In the genomic region with DNA sequence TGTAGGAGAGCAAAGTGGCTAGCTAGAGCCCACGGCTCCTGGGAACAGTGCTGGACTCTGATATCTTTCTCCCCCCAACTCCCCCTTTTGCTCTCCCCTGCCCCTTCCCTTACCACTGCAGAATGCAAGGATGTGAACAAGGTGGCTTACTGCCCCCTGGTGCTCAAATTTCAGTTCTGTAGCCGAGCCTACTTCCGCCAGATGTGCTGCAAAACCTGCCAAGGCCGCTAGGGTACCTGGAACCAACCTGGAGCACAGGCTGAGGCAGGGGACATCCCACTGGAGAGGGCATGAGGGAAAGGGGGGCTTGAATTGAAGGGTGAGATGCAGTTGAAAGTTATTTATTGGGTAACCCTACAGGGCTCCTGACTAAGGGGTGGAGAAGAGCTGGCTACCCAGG, we compare ENCODE assay signal across 9 mouse cellular contexts. TPM values are rescaled to one million over a fixed set of nuclear protein-coding genes. Genes with fewer than 3 reads are reported as not detected.
A peak's percentile ranks its signal among the peaks of the same experiment; 100 is the strongest.
DNase-seq lines count a peak whose midpoint lies in the region; ATAC-seq and TF ChIP-seq lines count a peak whose summit lies in the region.
"Had no signal": no experiment of that assay in that cellular context is flagged by ENCODE, and none has a peak within 500 bp of the region (broad histone marks: within the 10 kb centered on the region; RNA-seq: fewer than 3 reads in every experiment).

No protein-coding gene starts in this region.

- in situ Hi-C loops in CH12.LX (cut with MboI; ENCODE audit: low pct_ligation_motif_present, low pct_unique_long_range_greater_than_20kb, low sequenced_read_pairs) = no loop called here

- peaks cover 52% of the 10 kb centered on the region for H3K36me3 ChIP-seq in heart, embryonic 12.5 days
- H3K36me3 ChIP-seq in CH12.LX (replicated peaks in 1 of 2; ENCODE audit: control insufficient read depth in 1 of 2, insufficient read depth in 1 of 2, low read length in 1 of 2) = peaks cover 10 to 38% of the 10 kb centered on the region in 2 experiments
- 0 out of 2 replicates have a peak, but pooled peaks cover 6% of the 10 kb centered on the region for H3K36me3 ChIP-seq in hindbrain, postnatal 0 days (ENCODE audit: insufficient read depth, low read length)

- peak; percentile 72 for TF ChIP-seq RAD21 in CH12.LX (IDR thresholded peaks at IDR 0.05; ENCODE audit: low read depth, low read length)

- H3K79me2 ChIP-seq in CH12.LX (replicated peaks; ENCODE audit: control insufficient read depth, extremely low read depth, insufficient read depth, poor library complexity, severe bottlenecking) = no peaks in the 10 kb centered on the region

- peak; percentile 61 for DNase-seq in heart, postnatal 4 days
- DNase-seq in CH12.LX (ENCODE audit: extremely low read depth) (peak; percentile 81), adipocyte (ENCODE audit: low spot score) (peak; percentile 29)
- peak; percentile 61 for DNase-seq in hindbrain, postnatal 0 days (ENCODE audit: low spot score)
- DNase-seq in lung, postnatal 25 days (ENCODE audit: low spot score) = peak; percentile 24
- peak; percentile 19 to 58 for DNase-seq in thymus, postnatal 10 days (ENCODE audit: low spot score in 2 of 2)
- no peak for DNase-seq in right cerebral cortex, adult 2 months (ENCODE audit: low spot score in 2 of 2)

- TF ChIP-seq POLR2A in CH12.LX (IDR thresholded peaks at IDR 0.05; ENCODE audit: low read depth, low read length) = no peak

- no peaks in the 10 kb centered on the region for H3K4me1 ChIP-seq in heart, embryonic 12.5 days (replicated peaks)
- H3K4me1 ChIP-seq in CH12.LX (ENCODE audit: control insufficient read depth in 1 of 2, insufficient read depth in 2 of 2) = peaks cover 27 to 74% of the 10 kb centered on the region in 2 experiments
- H3K4me1 ChIP-seq in hindbrain, postnatal 0 days (ENCODE audit: insufficient read depth, low read length) = no peaks in the 10 kb centered on the region
- H3K4me1 ChIP-seq: liver, embryonic 15.5 days had no signal

- peak; percentile 52 to 99 for TF ChIP-seq CTCF in CH12.LX (conservative IDR thresholded peaks at IDR 0.05 in 1 of 2, IDR thresholded peaks at IDR 0.05 in 1 of 2; ENCODE audit: low read depth in 2 of 2, low read length in 2 of 2)
- TF ChIP-seq CTCF in hindbrain, postnatal 0 days (IDR thresholded peaks at IDR 0.05; ENCODE audit: low read depth) = peak; percentile 73

- dilution Hi-C loops in CH12.LX (cut with MboI; ENCODE audit: extremely low pct_ligation_motif_present, extremely low pct_unique_long_range_greater_than_20kb, low sequenced_read_pairs) = no loop called here

- no peak overlapping the region for H3K4me2 ChIP-seq in heart, embryonic 12.5 days
- H3K4me2 ChIP-seq in CH12.LX (ENCODE audit: insufficient read depth, low read depth, poor library complexity, severe bottlenecking) = no peak overlapping the region
- H3K4me2 ChIP-seq in hindbrain, postnatal 0 days (ENCODE audit: low read depth, low read length) = no peak overlapping the region
- H3K4me2 ChIP-seq: liver, embryonic 15.5 days had no signal

- 44% methylated on average over 4 of the region's 4 CpGs for WGBS in heart, embryonic 12.5 days
- WGBS in hindbrain, postnatal 0 days = 49% methylated on average over 4 of the region's 4 CpGs

- H3K4me3 ChIP-seq in heart, embryonic 12.5 days = no peak overlapping the region
- H3K4me3 ChIP-seq in CH12.LX (replicated peaks in 1 of 3; ENCODE audit: low read depth in 2 of 3, low read length in 2 of 3, poor library complexity in 1 of 3) = no peak overlapping the region
- no peak overlapping the region for H3K4me3 ChIP-seq in hindbrain, postnatal 0 days (ENCODE audit: low read length)
- H3K4me3 ChIP-seq: liver, embryonic 15.5 days had no signal

- H3K9me3 ChIP-seq in heart, embryonic 12.5 days (replicated peaks) = no peaks in the 10 kb centered on the region
- H3K9me3 ChIP-seq in CH12.LX (replicated peaks; ENCODE audit: low read length) = peaks cover 4% of the 10 kb centered on the region
- no peaks in the 10 kb centered on the region for H3K9me3 ChIP-seq in hindbrain, postnatal 0 days (ENCODE audit: low read length)
- H3K9me3 ChIP-seq: liver, embryonic 15.5 days had no signal

- no peak for TF ChIP-seq EP300 in CH12.LX (IDR thresholded peaks at IDR 0.05; ENCODE audit: low read length)

- no peak for ATAC-seq in heart, embryonic 12.5 days (ENCODE audit: insufficient number of reproducible peaks, low FRiP score)
- ATAC-seq in hindbrain, postnatal 0 days = peak; percentile 56; the same call in 1 of the 2 replicates

- no peak overlapping the region for H3K9ac ChIP-seq in heart, embryonic 12.5 days
- H3K9ac ChIP-seq in CH12.LX (ENCODE audit: insufficient read depth, low read depth) = no peak overlapping the region
- H3K9ac ChIP-seq in hindbrain, postnatal 0 days (replicated peaks; ENCODE audit: low read length) = no peak overlapping the region
- H3K9ac ChIP-seq: liver, embryonic 15.5 days had no signal

- no peak overlapping the region for H3K27ac ChIP-seq in heart, embryonic 12.5 days (ENCODE audit: poor library complexity, severe bottlenecking)
- H3K27ac ChIP-seq in CH12.LX (ENCODE audit: insufficient read depth, low read depth) = no peak overlapping the region
- no peak overlapping the region for H3K27ac ChIP-seq in hindbrain, postnatal 0 days
- H3K27ac ChIP-seq: liver, embryonic 15.5 days had no signal

- H3K27me3 ChIP-seq in heart, embryonic 12.5 days (replicated peaks) = no peaks in the 10 kb centered on the region
- no peaks in the 10 kb centered on the region for H3K27me3 ChIP-seq in CH12.LX (replicated peaks)
- no peaks in the 10 kb centered on the region for H3K27me3 ChIP-seq in hindbrain, postnatal 0 days (ENCODE audit: insufficient read depth, low read length)
- H3K27me3 ChIP-seq: liver, embryonic 15.5 days had no signal

TF ChIP-seq in CH12.LX, 34 proteins besides CTCF, POLR2A, EP300 and RAD21 (continues in another document):
- TF ChIP-seq SIN3A (IDR thresholded peaks at IDR 0.05; ENCODE audit: low read length) = 0 out of 2 replicates have a peak, but pooled peaks have one; percentile 54
- peak; percentile 38; the same call in 1 of the 2 replicates for TF ChIP-seq TCF12 (IDR thresholded peaks at IDR 0.05; ENCODE audit: low read depth, low read length)
- no peak for TF ChIP-seq JUN (IDR thresholded peaks at IDR 0.05; ENCODE audit: insufficient read depth, low read depth, low read length)
- TF ChIP-seq CHD2 (IDR thresholded peaks at IDR 0.05; ENCODE audit: low read length) = no peak
- TF ChIP-seq UBTF (IDR thresholded peaks at IDR 0.05; ENCODE audit: low read depth, low read length) = no peak
- no peak for TF ChIP-seq POLR2AphosphoS2 (IDR thresholded peaks at IDR 0.05; ENCODE audit: low read depth, low read length)
- no peak for TF ChIP-seq IRF4 (IDR thresholded peaks at IDR 0.05; ENCODE audit: low read depth, low read length)
- TF ChIP-seq BHLHE40 (IDR thresholded peaks at IDR 0.05; ENCODE audit: low read depth, low read length) = peak; percentile 30; the same call in 1 of the 2 replicates
- TF ChIP-seq JUND (conservative IDR thresholded peaks at IDR 0.05; ENCODE audit: low read depth, low read length) = 0 out of 2 replicates have a peak, but pooled peaks have one; percentile 23
- no peak for TF ChIP-seq PAX5 (IDR thresholded peaks at IDR 0.05; ENCODE audit: low read length)
- TF ChIP-seq ELF1 (IDR thresholded peaks at IDR 0.05; ENCODE audit: low read depth, low read length) = peak; percentile 70
- TF ChIP-seq ZKSCAN1 (IDR thresholded peaks at IDR 0.05; ENCODE audit: borderline replicate concordance, low read depth, low read length) = no peak
- TF ChIP-seq GABPA (IDR thresholded peaks at IDR 0.05; ENCODE audit: insufficient replicate concordance, low read depth, low read length) = no peak
- 0 out of 2 replicates have a peak, but pooled peaks have one; percentile 26 for TF ChIP-seq MAZ (IDR thresholded peaks at IDR 0.05; ENCODE audit: low read depth, low read length)
- TF ChIP-seq MAFK (IDR thresholded peaks at IDR 0.05; ENCODE audit: insufficient replicate concordance, low read length) = 0 out of 2 replicates have a peak, but pooled peaks have one; percentile 31
- TF ChIP-seq ZMIZ1 (IDR thresholded peaks at IDR 0.05; ENCODE audit: low read depth, low read length) = no peak
- TF ChIP-seq MXI1 (IDR thresholded peaks at IDR 0.05; ENCODE audit: low read depth, low read length) = no peak
- no peak for TF ChIP-seq USF1 (IDR thresholded peaks at IDR 0.05; ENCODE audit: low read depth, low read length)
- no peak for TF ChIP-seq KAT2A (IDR thresholded peaks at IDR 0.05; ENCODE audit: insufficient replicate concordance, low read length)
- no peak for TF ChIP-seq USF2 (conservative IDR thresholded peaks at IDR 0.05; ENCODE audit: low read depth, low read length)
- TF ChIP-seq ZNF384 (IDR thresholded peaks at IDR 0.05; ENCODE audit: low read depth, low read length) = no peak
- TF ChIP-seq TBP (conservative IDR thresholded peaks at IDR 0.05; ENCODE audit: low read depth, low read length) = no peak
- peak; percentile 55; the same call in 1 of the 2 replicates for TF ChIP-seq NELFE (IDR thresholded peaks at IDR 0.05; ENCODE audit: low read depth, low read length)
- TF ChIP-seq MEF2A (IDR thresholded peaks at IDR 0.05; ENCODE audit: borderline replicate concordance, low read depth, low read length) = peak; percentile 57; the same call in 1 of the 2 replicates
- TF ChIP-seq HCFC1 (IDR thresholded peaks at IDR 0.05; ENCODE audit: low read depth, low read length) = peak; percentile 35
- TF ChIP-seq NRF1 (IDR thresholded peaks at IDR 0.05; ENCODE audit: low read depth, low read length) = no peak
- TF ChIP-seq E2F4 (IDR thresholded peaks at IDR 0.05; ENCODE audit: insufficient replicate concordance, low read depth, low read length) = no peak

RNA-seq across cellular contexts. Expression of a gene that starts 2.5 kb away (rescaled TPM):
- 1 to 10 TPM; 1.2 to 2.3 TPM for total RNA-seq in heart, postnatal 4 days (2021)
- polyA plus RNA-seq in heart, embryonic 12.5 days (2016; fragmentation: Nextera tagmentation; extraction: Ambion mirVana) = 1.6 and 1.9 TPM in 2 replicates
- total RNA-seq in CH12.LX (2012; rRNA removed) (19.5 and 19.6 TPM in 2 replicates), CH12.LX (2014; rRNA removed) (13.1 and 13.6 TPM in 2 replicates)
- 27.5 and 29.1 TPM in 2 replicates for polyA plus RNA-seq in CH12.LX (2012; ENCODE audit: insufficient read length, low read depth)
- 2.6 and 2.7 TPM in 2 replicates for total RNA-seq in hindbrain, postnatal 0 days (2014; rRNA removed)
- polyA plus RNA-seq in hindbrain, postnatal 0 days (2015; fragmentation: Nextera tagmentation; extraction: Ambion mirVana) = 1.2 TPM in 2 replicates

RNA-seq across cellular contexts. Expression of a gene that starts 29.0 kb away (rescaled TPM):
- total RNA-seq in heart, postnatal 4 days (2021) = 10 to 100 TPM; 35.3 to 36.1 TPM
- polyA plus RNA-seq in heart, embryonic 12.5 days (2016; fragmentation: Nextera tagmentation; extraction: Ambion mirVana) = 44.1 and 49.0 TPM in 2 replicates
- total RNA-seq in CH12.LX (2012; rRNA removed) (15.2 and 16.7 TPM in 2 replicates), CH12.LX (2014; rRNA removed) (6.2 and 6.7 TPM in 2 replicates)
- 11.7 and 12.1 TPM in 2 replicates for polyA plus RNA-seq in CH12.LX (2012; ENCODE audit: insufficient read length, low read depth)
- 49.3 and 56.4 TPM in 2 replicates for total RNA-seq in hindbrain, postnatal 0 days (2014; rRNA removed)
- 35.6 and 35.9 TPM in 2 replicates for polyA plus RNA-seq in hindbrain, postnatal 0 days (2015; fragmentation: Nextera tagmentation; extraction: Ambion mirVana)

Comparison
In these comparisons a context has a peak if more than half of its experiments do, and no peak if none do; other contexts are left out.
1. DNase-seq: peak in heart, postnatal 4 days (single experiment), CH12.LX (single experiment), adipocyte (single experiment), hindbrain, postnatal 0 days (single experiment), lung, postnatal 25 days (single experiment) and thymus, postnatal 10 days (2 of 2); none in right cerebral cortex, adult 2 months (0 of 2).